Mouse (Mus musculus) neural tube, embryonic 12.5 days (tissue): ENCODE results near the gene Cfap45. TPM values are rescaled to one million over a fixed set of nuclear protein-coding genes. Genes with fewer than 3 reads are reported as not detected.
A peak's percentile ranks its signal among the peaks of the same experiment; 100 is the strongest.

Experiments
- ATAC-seq: fragments of 200-750 bp; cut with Nextera tagmentation; 2 replicates; pipeline ENCODE4 v1.8.0; 2017; ENCODE audit warnings: low read depth, mild to moderate bottlenecking, moderate TSS enrichment, moderate library complexity; ENCODE audit not compliant: low FRiP score
- H3K27ac ChIP-seq: fragments of 300-500 bp; sonication (generic); 2 replicates; pipeline ENCODE4 v1.5.1; 2016
- H3K27me3 ChIP-seq: fragments of 300-500 bp; sonication (generic); replicated peaks from 2 replicates; pipeline ENCODE4 v1.6.1; 2016; ENCODE audit warnings: mild to moderate bottlenecking
- H3K36me3 ChIP-seq: fragments of 300-500 bp; sonication (generic); 2 replicates; pipeline ENCODE4 v1.6.1; 2016; ENCODE audit warnings: mild to moderate bottlenecking
- H3K4me1 ChIP-seq: fragments of 300-500 bp; sonication (generic); 2 replicates; pipeline ENCODE4 v1.6.1; 2016
- H3K4me2 ChIP-seq: fragments of 300-500 bp; sonication (generic); replicated peaks from 2 replicates; pipeline ENCODE4 v1.6.1; 2016; ENCODE audit warnings: mild to moderate bottlenecking
- H3K4me3 ChIP-seq: fragments of 300-500 bp; sonication (generic); 2 replicates; pipeline ENCODE4 v1.5.1; 2016
- H3K9ac ChIP-seq: fragments of 300-500 bp; sonication (generic); 2 replicates; pipeline ENCODE4 v1.6.1; 2016; ENCODE audit warnings: mild to moderate bottlenecking
- H3K9me3 ChIP-seq: fragments of 300-500 bp; sonication (generic); 2 replicates; pipeline ENCODE4 v1.6.1; 2016; ENCODE audit warnings: mild to moderate bottlenecking
- WGBS: fragments of 180-500 bp; shearing (Covaris S2); methylation state at CpG from one replicate; pipeline ENCODE4 v1.1.7; 2016; 5-methylcytosine and 5-hydroxymethylcytosine counted together
- polyA plus RNA-seq: library from polyadenylated mRNA; unstranded; fragments of >200 nt; fragmentation: Nextera tagmentation; extraction: Ambion mirVana; gene quantifications from 2 replicates; pipeline ENCODE4 v1.2.1, GENCODE M21; 2016

The Cfap45 gene
- polyA plus RNA-seq, 1 experiment from 2014 or later = 2.5 TPM

- ATAC-seq = no peak
- Histone ChIP-seq H3K36me3 (no peaks in the 10 kb centered on the region), H3K27ac (no peak overlapping the region), H3K27me3 (no peaks in the 10 kb centered on the region), H3K4me2 (peak overlapping the region; percentile 64), H3K4me1 (peaks cover 19% of the 10 kb centered on the region), H3K9ac (peak overlapping the region; percentile 47), H3K9me3 (no peaks in the 10 kb centered on the region), H3K4me3 (peak overlapping the region; percentile 35)
- 4% methylated on average over 8 of the region's 8 CpGs for WGBS
Measured at GRCm38 (mm10) chr1:172549717-172550116, 29.1 kb downstream of the Cfap45 start.

GRCm38 (mm10) chr1:172550551-172550951 lies 29.9 kb downstream of the Cfap45 start:
- Histone ChIP-seq H3K4me2 (peak overlapping the region; percentile 64), H3K4me3 (peak overlapping the region; percentile 35), H3K4me1 (peaks cover 19% of the 10 kb centered on the region), H3K9me3 (no peaks in the 10 kb centered on the region), H3K27ac (no peak overlapping the region), H3K27me3 (no peaks in the 10 kb centered on the region), H3K36me3 (no peaks in the 10 kb centered on the region), H3K9ac (peak overlapping the region; percentile 47)
- ATAC-seq = peak; percentile 89
- WGBS = 1% methylated on average over 8 of the region's 8 CpGs

- H3K9me3 ChIP-seq = no peaks in the 10 kb centered on the region
- no peak overlapping the region for H3K9ac ChIP-seq
- 62% methylated on average over 7 of the region's 7 CpGs for WGBS
- ATAC-seq = no peak
- no peak overlapping the region for H3K4me3 ChIP-seq
- H3K27me3 ChIP-seq = no peaks in the 10 kb centered on the region
- no peaks in the 10 kb centered on the region for H3K36me3 ChIP-seq
- peak overlapping the region; percentile 64 for H3K4me2 ChIP-seq
- peaks cover 19% of the 10 kb centered on the region for H3K4me1 ChIP-seq
- H3K27ac ChIP-seq = no peak overlapping the region
Measured at GRCm38 (mm10) chr1:172551009-172551408, 30.4 kb downstream of the Cfap45 start.

- no peaks in the 10 kb centered on the region for H3K27me3 ChIP-seq
- H3K9me3 ChIP-seq = no peaks in the 10 kb centered on the region
- peaks cover 19% of the 10 kb centered on the region for H3K4me1 ChIP-seq
- no peaks in the 10 kb centered on the region for H3K36me3 ChIP-seq
- no peak overlapping the region for H3K27ac ChIP-seq
- H3K9ac ChIP-seq = no peak overlapping the region
- H3K4me3 ChIP-seq = no peak overlapping the region
- no peak overlapping the region for H3K4me2 ChIP-seq
- ATAC-seq = no peak
- WGBS = 34% methylated on average over 1 of the region's 1 CpGs
Measured at GRCm38 (mm10) chr1:172552623-172553022, 32.0 kb downstream of the Cfap45 start.

GRCm38 (mm10) chr1:172555638-172556037 lies 35.0 kb downstream of the Cfap45 start, which contains the start of gene Vsig8:
TSS of gene Vsig8 (plus strand) at chr1:172555938.
- H3K4me1 ChIP-seq = peaks cover 4% of the 10 kb centered on the region
- H3K4me3 ChIP-seq = no peak within 1 kb of the TSS
- no peak within 1 kb of the TSS for H3K9ac ChIP-seq
- WGBS = 74% methylated on average over 11 of the region's 11 CpGs
- H3K36me3 ChIP-seq = no peaks in the 10 kb centered on the region
- H3K27ac ChIP-seq = no peak within 1 kb of the TSS
- H3K27me3 ChIP-seq = peaks cover 7% of the 10 kb centered on the region; the same call in 1 of the 2 replicates
- no peaks in the 10 kb centered on the region for H3K9me3 ChIP-seq
- no peak within 1 kb of the TSS for H3K4me2 ChIP-seq
- ATAC-seq = no peak

- ATAC-seq = peak; percentile 88
- Histone ChIP-seq H3K36me3 (no peaks in the 10 kb centered on the region), H3K27me3 (peaks cover 31% of the 10 kb centered on the region), H3K4me3 (peak overlapping the region; percentile 64), H3K4me2 (peak overlapping the region; percentile 98), H3K9me3 (no peaks in the 10 kb centered on the region), H3K9ac (peak overlapping the region; percentile 84), H3K27ac (no peak overlapping the region), H3K4me1 (peaks cover 14% of the 10 kb centered on the region)
- under 1% methylated on average over 66 of the region's 66 CpGs for WGBS
Measured at GRCm38 (mm10) chr1:172562641-172563464, 42.3 kb downstream of the Cfap45 start.

GRCm38 (mm10) chr1:172563465-172563828 lies 42.8 kb downstream of the Cfap45 start:
- Histone ChIP-seq H3K4me3 (peak overlapping the region; percentile 64), H3K27me3 (peaks cover 31% of the 10 kb centered on the region), H3K9me3 (no peaks in the 10 kb centered on the region), H3K9ac (peak overlapping the region; percentile 84; the same call in 1 of the 2 replicates), H3K4me2 (peak overlapping the region; percentile 98), H3K36me3 (no peaks in the 10 kb centered on the region), H3K27ac (no peak overlapping the region), H3K4me1 (peaks cover 14% of the 10 kb centered on the region)
- 3% methylated on average over 10 of the region's 10 CpGs for WGBS
- ATAC-seq = no peak

- H3K4me1 ChIP-seq = peaks cover 14% of the 10 kb centered on the region
- H3K9me3 ChIP-seq = no peaks in the 10 kb centered on the region
- H3K36me3 ChIP-seq = no peaks in the 10 kb centered on the region
- no peak overlapping the region for H3K4me3 ChIP-seq
- no peak overlapping the region for H3K4me2 ChIP-seq
- H3K27me3 ChIP-seq = peaks cover 21% of the 10 kb centered on the region
- H3K27ac ChIP-seq = no peak overlapping the region
- ATAC-seq = no peak
- 73% methylated on average over 3 of the region's 3 CpGs for WGBS
- H3K9ac ChIP-seq = no peak overlapping the region
Measured at GRCm38 (mm10) chr1:172566131-172566530, 45.5 kb downstream of the Cfap45 start.

GRCm38 (mm10) chr1:172567758-172568157 lies 47.2 kb downstream of the Cfap45 start:
- no peak for ATAC-seq
- no peak overlapping the region for H3K27ac ChIP-seq
- 0 out of 2 replicates have a peak, but pooled peaks cover 4% of the 10 kb centered on the region for H3K4me1 ChIP-seq
- H3K36me3 ChIP-seq = no peaks in the 10 kb centered on the region
- no peaks in the 10 kb centered on the region for H3K9me3 ChIP-seq
- 78% methylated on average over 4 of the region's 4 CpGs for WGBS
- H3K9ac ChIP-seq = no peak overlapping the region
- H3K4me2 ChIP-seq = no peak overlapping the region
- peaks cover 6% of the 10 kb centered on the region; the same call in 1 of the 2 replicates for H3K27me3 ChIP-seq
- no peak overlapping the region for H3K4me3 ChIP-seq

- Histone ChIP-seq H3K27ac (no peak overlapping the region), H3K27me3 (peaks cover 4% of the 10 kb centered on the region; the same call in 1 of the 2 replicates), H3K4me3 (no peak overlapping the region), H3K4me2 (no peak overlapping the region), H3K9ac (no peak overlapping the region), H3K4me1 (peaks cover 3% of the 10 kb centered on the region; the same call in 1 of the 2 replicates), H3K9me3 (no peaks in the 10 kb centered on the region), H3K36me3 (no peaks in the 10 kb centered on the region)
- 70% methylated on average over 6 of the region's 6 CpGs for WGBS
- no peak for ATAC-seq
Measured at GRCm38 (mm10) chr1:172580116-172580515, 59.5 kb downstream of the Cfap45 start.

GRCm38 (mm10) chr1:172582436-172582835 lies 61.8 kb downstream of the Cfap45 start:
- WGBS = 85% methylated on average over 8 of the region's 8 CpGs
- peaks cover 6% of the 10 kb centered on the region; the same call in 1 of the 2 replicates for H3K27me3 ChIP-seq
- ATAC-seq = no peak

GRCm38 (mm10) chr1:172584271-172584670 lies 63.7 kb downstream of the Cfap45 start:
- H3K4me2 ChIP-seq = no peak overlapping the region
- H3K9ac ChIP-seq = no peak overlapping the region
- H3K4me3 ChIP-seq = no peak overlapping the region
- no peaks in the 10 kb centered on the region for H3K9me3 ChIP-seq
- WGBS = 87% methylated on average over 6 of the region's 6 CpGs
- ATAC-seq = no peak
- no peaks in the 10 kb centered on the region for H3K36me3 ChIP-seq
- H3K27ac ChIP-seq = no peak overlapping the region
- H3K27me3 ChIP-seq = peaks cover 6% of the 10 kb centered on the region; the same call in 1 of the 2 replicates
- H3K4me1 ChIP-seq = peaks cover 15% of the 10 kb centered on the region; the same call in 1 of the 2 replicates

More at GRCm38 (mm10) chr1:172582436-172582835, 61.8 kb downstream of the Cfap45 start:
- H3K9ac ChIP-seq = no peak overlapping the region
- no peak overlapping the region for H3K4me2 ChIP-seq
- peaks cover 15% of the 10 kb centered on the region; the same call in 1 of the 2 replicates for H3K4me1 ChIP-seq
- H3K9me3 ChIP-seq = no peaks in the 10 kb centered on the region
- H3K27ac ChIP-seq = no peak overlapping the region
- no peaks in the 10 kb centered on the region for H3K36me3 ChIP-seq
- no peak overlapping the region for H3K4me3 ChIP-seq
